Mouse (Mus musculus) hindbrain, embryonic 16.5 days (tissue): ENCODE measurements around the gene Nrm. TPM values are rescaled to one million over a fixed set of nuclear protein-coding genes. Genes with fewer than 3 reads are reported as not detected.

Source experiments
- ATAC-seq: fragments of 200-750 bp; cut with Nextera tagmentation; 2 replicates; pipeline ENCODE4 v1.8.0; 2017; ENCODE audit warnings: moderate TSS enrichment, moderate library complexity
- H3K27ac ChIP-seq: fragments of 300-500 bp; sonication (generic); 2 replicates; pipeline ENCODE4 v1.5.1; 2014; ENCODE audit warnings: low read depth, mild to moderate bottlenecking, control low read depth, low read length, moderate library complexity
- H3K27me3 ChIP-seq: fragments of 300-500 bp; sonication (generic); replicated peaks from 2 replicates; pipeline ENCODE4 v1.6.1; 2014; ENCODE audit warnings: low read length; ENCODE audit not compliant: control insufficient read depth, insufficient read depth
- H3K36me3 ChIP-seq: fragments of 300-500 bp; sonication (generic); 2 replicates; pipeline ENCODE4 v1.6.1; 2014; ENCODE audit warnings: mild to moderate bottlenecking, low read length, moderate library complexity, mixed read lengths; ENCODE audit not compliant: control insufficient read depth, insufficient read depth
- H3K4me1 ChIP-seq: fragments of 300-500 bp; sonication (generic); 2 replicates; pipeline ENCODE4 v1.6.1; 2014; ENCODE audit warnings: low read depth, low read length; ENCODE audit not compliant: control insufficient read depth, insufficient read depth
- H3K4me2 ChIP-seq: fragments of 300-500 bp; sonication (generic); 2 replicates; pipeline ENCODE4 v1.6.1; 2014; ENCODE audit warnings: mild to moderate bottlenecking, low read length, control low read depth, moderate library complexity
- H3K4me3 ChIP-seq: fragments of 300-500 bp; sonication (generic); 2 replicates; pipeline ENCODE4 v1.5.1; 2014; ENCODE audit warnings: mild to moderate bottlenecking, low read length, control low read depth, moderate library complexity
- H3K9ac ChIP-seq: fragments of 300-500 bp; sonication (generic); 2 replicates; pipeline ENCODE4 v1.6.1; 2014; ENCODE audit warnings: low read depth, mild to moderate bottlenecking, control low read depth, low read length, moderate library complexity
- H3K9me3 ChIP-seq: fragments of 300-500 bp; sonication (generic); 2 replicates; pipeline ENCODE4 v1.6.1; 2014; ENCODE audit warnings: mild to moderate bottlenecking, low read length, moderate library complexity; ENCODE audit not compliant: control insufficient read depth
- WGBS: fragments of 180-500 bp; shearing (Covaris S2); extraction: QIAGEN DNeasy Blood & Tissue Kit; methylation state at CpG from one replicate; pipeline ENCODE4 v1.1.7; 2014; 5-methylcytosine and 5-hydroxymethylcytosine counted together
- polyA plus RNA-seq: library from polyadenylated mRNA; unstranded; fragments of >200 nt; fragmentation: Nextera tagmentation; extraction: Ambion mirVana; gene quantifications from 2 replicates; pipeline ENCODE4 v1.2.1, GENCODE M21; 2015

Gene Nrm
- polyA plus RNA-seq, 1 experiment from 2014 or later: 20.8 TPM

GRCm38 (mm10) chr17:35820111-35820510, 41.0 kb upstream of the Nrm start:
- no peak overlapping the region for H3K4me3 ChIP-seq
- H3K27ac ChIP-seq: no peak overlapping the region
- no peak for ATAC-seq
- no peak overlapping the region for H3K4me2 ChIP-seq
- peaks cover 3% of the 10 kb centered on the region; the same call in 1 of the 2 replicates for H3K27me3 ChIP-seq
- H3K36me3 ChIP-seq: 0 out of 2 replicates have a peak, but pooled peaks cover 2% of the 10 kb centered on the region
- H3K9ac ChIP-seq: no peak overlapping the region
- no peaks in the 10 kb centered on the region for H3K9me3 ChIP-seq
- 87% methylated on average over 5 of the region's 5 CpGs for WGBS
- H3K4me1 ChIP-seq: peaks cover 27% of the 10 kb centered on the region

DNA sequence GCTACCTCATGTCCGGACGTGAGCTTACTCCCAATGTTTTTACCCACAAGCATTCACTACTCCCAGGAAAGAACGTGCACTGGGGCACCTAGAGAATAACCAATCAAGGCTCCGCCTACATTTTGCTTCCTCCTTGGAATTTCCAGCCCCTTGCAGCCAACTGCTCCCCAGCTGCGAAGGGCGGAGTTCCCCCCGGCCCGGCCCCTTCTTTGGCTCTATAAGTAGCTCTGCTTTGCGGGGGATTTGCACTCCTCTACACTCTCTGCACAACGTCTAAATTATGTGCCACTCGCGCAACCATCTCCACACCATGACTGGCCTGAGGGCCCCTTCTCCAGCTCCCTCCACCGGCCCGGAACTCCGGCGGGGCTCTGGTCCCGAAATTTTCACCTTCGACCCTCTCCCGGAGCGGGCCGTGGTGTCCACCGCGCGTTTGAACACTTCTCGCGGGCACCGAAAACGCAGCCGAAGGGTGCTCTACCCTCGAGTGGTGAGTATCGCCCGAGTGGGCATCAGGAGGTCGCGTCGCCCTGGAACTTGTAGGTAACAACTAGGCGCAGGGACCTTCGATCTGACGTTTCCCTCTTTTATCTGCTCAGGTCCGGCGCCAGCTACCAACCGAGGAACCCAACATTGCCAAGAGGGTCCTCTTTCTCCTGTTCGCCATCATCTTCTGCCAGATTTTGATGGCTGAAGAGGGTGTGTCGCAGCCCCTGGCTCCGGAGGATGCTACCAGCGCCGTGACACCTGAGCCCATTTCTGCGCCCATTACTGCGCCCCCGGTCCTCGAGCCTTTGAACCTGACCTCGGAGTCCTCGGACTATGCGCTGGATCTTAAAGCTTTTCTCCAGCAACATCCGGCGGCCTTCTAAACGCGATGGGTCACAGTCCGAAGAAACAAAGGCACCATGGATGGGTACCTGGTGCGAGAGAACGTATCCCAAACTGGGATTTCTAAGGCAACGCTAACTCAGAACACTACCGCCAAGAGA, 39.4 kb upstream of the Nrm start, which contains the start of gene Ier3:
Gene Ier3, plus strand, starts transcription at position 246 of the 992 bp plus-strand sequence.
- peak; percentile 13; the same call in 1 of the 2 replicates for ATAC-seq
- Histone ChIP-seq H3K27ac (peak within 1 kb of the TSS; percentile 90), H3K9ac (peak within 1 kb of the TSS; percentile 87), H3K4me3 (peak within 1 kb of the TSS; percentile 74), H3K9me3 (no peaks in the 10 kb centered on the region), H3K4me2 (peak within 1 kb of the TSS; percentile 71), H3K4me1 (peaks cover 27% of the 10 kb centered on the region), H3K36me3 (peaks cover 12% of the 10 kb centered on the region), H3K27me3 (peaks cover 3% of the 10 kb centered on the region; the same call in 1 of the 2 replicates)
- WGBS: under 1% methylated on average over 62 of the region's 62 CpGs

GRCm38 (mm10) chr17:35822564-35822963, 38.6 kb upstream of the Nrm start:
- peaks cover 19% of the 10 kb centered on the region for H3K36me3 ChIP-seq
- H3K4me1 ChIP-seq: peaks cover 27% of the 10 kb centered on the region
- H3K27ac ChIP-seq: peak overlapping the region; percentile 90
- WGBS: 2% methylated on average over 11 of the region's 11 CpGs
- peak overlapping the region; percentile 71 for H3K4me2 ChIP-seq
- H3K4me3 ChIP-seq: peak overlapping the region; percentile 74
- H3K27me3 ChIP-seq: peaks cover 3% of the 10 kb centered on the region; the same call in 1 of the 2 replicates
- ATAC-seq: peak; percentile 18
- no peaks in the 10 kb centered on the region for H3K9me3 ChIP-seq
- peak overlapping the region; percentile 87 for H3K9ac ChIP-seq

DNA sequence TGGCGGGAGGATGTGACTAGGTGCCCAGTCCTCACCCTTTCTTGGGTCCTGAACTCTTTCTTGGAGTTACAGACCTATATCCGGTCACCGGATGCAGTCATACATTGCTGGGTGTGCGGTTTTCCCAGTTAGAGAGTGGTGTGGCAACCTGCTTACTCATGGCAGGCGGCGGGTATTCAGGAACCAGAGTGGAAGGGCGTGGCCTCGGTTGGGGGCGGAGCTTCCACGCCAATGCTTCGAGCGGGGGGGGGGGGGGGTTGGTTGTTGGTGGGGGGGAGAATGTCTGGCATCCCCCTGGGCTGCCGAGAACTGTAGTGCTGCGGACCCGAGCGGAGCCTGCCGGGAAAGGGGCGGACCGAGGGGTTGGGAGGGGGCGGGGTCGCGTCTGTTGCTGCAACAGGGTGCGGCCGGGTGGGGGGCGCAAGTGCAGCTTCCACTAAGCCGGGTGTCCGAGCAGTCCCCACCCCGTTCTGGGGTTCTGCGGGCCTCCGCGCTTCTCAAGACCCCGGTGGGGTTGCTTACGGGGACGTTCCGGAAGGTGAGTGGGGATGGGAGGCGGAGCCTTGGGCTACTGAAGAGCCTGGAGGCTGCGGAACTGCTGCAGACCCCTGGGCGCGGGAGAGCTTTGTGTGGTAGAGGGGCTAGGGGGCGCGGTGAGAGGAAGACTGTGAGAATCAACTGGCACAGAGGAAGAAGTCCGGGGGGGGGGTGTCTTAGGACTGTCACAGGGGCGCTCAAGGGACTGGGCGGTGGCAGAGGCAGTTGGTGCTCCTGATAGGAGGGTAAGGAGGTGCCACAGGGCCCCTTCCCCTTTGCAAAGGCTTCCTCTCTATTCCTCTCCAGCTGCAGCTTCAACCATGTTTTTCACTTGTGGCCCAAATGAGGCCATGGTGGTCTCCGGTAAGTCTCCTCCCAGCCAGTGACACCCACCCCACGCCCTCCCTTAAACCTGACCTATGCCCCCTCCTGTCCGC, 37.9 kb upstream of the Nrm start, which contains the start of gene Flot1:
Gene Flot1, plus strand, starts transcription at position 267 of the 974 bp plus-strand sequence.
- peaks cover 27% of the 10 kb centered on the region for H3K4me1 ChIP-seq
- H3K9me3 ChIP-seq: no peaks in the 10 kb centered on the region
- H3K4me3 ChIP-seq: peak within 1 kb of the TSS; percentile 74
- peak within 1 kb of the TSS; percentile 90 for H3K27ac ChIP-seq
- H3K36me3 ChIP-seq: peaks cover 23% of the 10 kb centered on the region
- peak; percentile 93 for ATAC-seq
- WGBS: under 1% methylated on average over 41 of the region's 47 CpGs
- peak within 1 kb of the TSS; percentile 87 for H3K9ac ChIP-seq
- peak within 1 kb of the TSS; percentile 71 for H3K4me2 ChIP-seq
- H3K27me3 ChIP-seq: peaks cover 3% of the 10 kb centered on the region; the same call in 1 of the 2 replicates

- WGBS: 65% methylated on average over 7 of the region's 7 CpGs
- ATAC-seq: no peak
- no peak overlapping the region for H3K27ac ChIP-seq
- peaks cover 23% of the 10 kb centered on the region for H3K36me3 ChIP-seq
- peaks cover 3% of the 10 kb centered on the region; the same call in 1 of the 2 replicates for H3K27me3 ChIP-seq
- no peak overlapping the region; the same call in 1 of the 2 replicates for H3K9ac ChIP-seq
- H3K9me3 ChIP-seq: no peaks in the 10 kb centered on the region
- H3K4me2 ChIP-seq: peak overlapping the region; percentile 71
- H3K4me1 ChIP-seq: peaks cover 27% of the 10 kb centered on the region
- H3K4me3 ChIP-seq: peak overlapping the region; percentile 74
These were observed 36.7 kb upstream of the Nrm start for GRCm38 (mm10) chr17:35824402-35824801.

- no peak for ATAC-seq
- Histone ChIP-seq H3K4me3 (no peak overlapping the region), H3K9me3 (no peaks in the 10 kb centered on the region), H3K36me3 (peaks cover 23% of the 10 kb centered on the region), H3K27me3 (0 out of 2 replicates have a peak, but pooled peaks cover 3% of the 10 kb centered on the region), H3K4me2 (no peak overlapping the region), H3K27ac (no peak overlapping the region), H3K9ac (no peak overlapping the region), H3K4me1 (peaks cover 33% of the 10 kb centered on the region)
- WGBS: 96% methylated on average over 12 of the region's 13 CpGs
These were observed 35.8 kb upstream of the Nrm start for GRCm38 (mm10) chr17:35825109-35825850.

DNA sequence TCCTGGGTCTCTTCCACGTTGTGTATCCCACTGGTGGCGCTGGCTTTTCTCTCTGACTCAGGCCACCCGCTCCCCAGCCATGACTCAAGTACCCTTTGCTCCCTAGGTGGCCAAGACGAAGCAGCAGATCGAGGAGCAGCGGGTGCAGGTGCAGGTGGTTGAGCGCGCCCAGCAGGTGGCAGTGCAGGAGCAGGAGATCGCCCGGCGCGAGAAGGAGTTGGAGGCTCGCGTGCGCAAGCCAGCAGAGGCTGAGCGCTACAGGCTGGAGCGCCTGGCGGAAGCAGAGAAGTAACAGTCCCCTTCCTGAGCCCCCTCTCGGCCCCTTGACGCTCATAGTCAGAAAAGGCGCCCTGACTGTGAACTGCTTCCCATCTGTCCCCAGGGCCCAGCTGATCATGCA, 31.4 kb upstream of the Nrm start:
- Histone ChIP-seq H3K27ac (peak overlapping the region; percentile 3; the same call in 1 of the 2 replicates), H3K9me3 (no peaks in the 10 kb centered on the region), H3K9ac (peak overlapping the region; percentile 47; the same call in 1 of the 2 replicates), H3K4me1 (peaks cover 20% of the 10 kb centered on the region), H3K4me2 (peak overlapping the region; percentile 2; the same call in 1 of the 2 replicates), H3K4me3 (no peak overlapping the region), H3K27me3 (no peaks in the 10 kb centered on the region), H3K36me3 (peaks cover 46% of the 10 kb centered on the region)
- ATAC-seq: peak; percentile 32; the same call in 1 of the 2 replicates
- 2% methylated on average over 21 of the region's 21 CpGs for WGBS
